Mouse (Mus musculus): ENCODE measurements around the gene Npas3.

GRCm38 (mm10) chr12:53421701-53422100 is 173.2 kb downstream of the Npas3 start:
- no peak for TF ChIP-seq CTCF (IDR thresholded peaks at IDR 0.05; ENCODE audit: borderline replicate concordance, control insufficient read depth, extremely low read depth, insufficient read depth, low read length, poor library complexity)
- no peak for TF ChIP-seq POLR2A (IDR thresholded peaks at IDR 0.05; ENCODE audit: control insufficient read depth, extremely low read depth, insufficient read depth, low read length, poor library complexity)
